Mouse (Mus musculus): Measurements from ENCODE around the gene Nsdhl.

Gene Nsdhl

DNA sequence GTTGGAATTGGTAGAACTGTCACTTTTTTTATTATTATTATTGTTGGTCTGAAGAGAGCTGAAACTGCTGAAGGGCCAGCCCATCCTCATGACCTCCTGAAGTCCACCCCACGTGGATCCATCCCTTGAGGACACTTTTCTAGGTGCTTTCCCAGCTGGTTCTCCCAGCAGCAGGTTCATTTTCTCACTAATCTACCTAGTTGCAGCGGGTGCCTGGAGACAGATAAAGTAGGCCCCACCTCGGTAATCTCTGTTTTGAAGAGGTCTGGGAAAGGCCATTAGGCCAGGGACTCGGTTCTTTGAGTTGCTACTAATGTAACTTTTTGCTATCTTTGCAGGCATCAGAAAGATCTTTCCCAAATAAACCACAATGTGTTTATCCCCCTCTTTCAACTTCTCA is 87.3 kb downstream of the Nsdhl start:
- no peak for DNase-seq

DNA sequence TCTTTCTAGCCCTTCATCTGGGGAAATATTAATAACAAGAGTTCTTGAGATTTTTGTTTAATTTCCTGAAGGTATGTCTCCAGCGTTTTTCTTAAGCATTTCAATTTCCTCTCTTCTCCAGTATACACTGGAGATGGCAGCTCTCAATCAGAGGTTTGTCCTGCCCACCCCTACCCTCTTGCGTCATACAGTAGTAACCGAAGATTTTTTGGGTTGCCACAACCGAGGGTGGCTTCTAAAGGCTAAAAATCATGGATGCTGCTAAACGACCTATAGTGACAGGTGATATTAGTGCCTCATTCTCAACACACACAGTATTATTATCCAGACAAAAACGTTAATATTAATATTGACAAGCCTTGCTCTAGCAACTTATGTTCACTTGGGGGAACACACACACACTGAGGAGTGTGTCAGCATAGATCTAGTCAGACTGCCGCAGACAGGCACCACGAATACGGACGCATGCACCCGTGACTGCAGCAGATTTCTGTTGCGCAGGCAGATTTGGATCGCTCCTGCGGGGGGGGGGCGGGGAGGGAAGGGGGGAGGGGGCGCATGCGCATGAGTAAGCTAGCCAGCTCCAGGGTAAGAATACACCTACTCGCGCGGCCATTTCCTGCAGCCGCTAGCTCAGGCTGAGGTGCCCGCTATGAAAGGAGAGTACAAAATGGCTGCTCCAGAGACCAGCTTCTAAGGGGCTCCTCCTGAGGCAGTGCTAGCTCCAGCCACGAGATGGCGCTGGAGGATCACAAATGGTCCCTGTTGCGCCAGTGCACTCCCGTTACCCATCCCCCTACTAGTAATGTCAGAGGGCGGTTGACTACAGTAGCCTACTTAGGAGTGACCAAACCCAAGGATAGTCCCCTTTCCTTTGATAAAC is 89.5 kb downstream of the Nsdhl start:
- peak; percentile 92 for DNase-seq
